Mouse (Mus musculus) heart, embryonic 10.5 days (tissue): ENCODE measurements around the gene Strada. TPM values are rescaled to one million over a fixed set of nuclear protein-coding genes. Genes with fewer than 3 reads are reported as not detected.
A peak's percentile ranks its signal among the peaks of the same experiment; 100 is the strongest.

Experiments used
- DNase-seq: peaks from one replicate; pipeline ENCODE4 v3.0.0-alpha.2; 2017; ENCODE audit warnings: low spot score
- H3K27ac ChIP-seq: fragments of 300-500 bp; sonication (generic); 2 replicates; pipeline ENCODE4 v1.5.1; 2016; ENCODE audit warnings: mild to moderate bottlenecking
- H3K27me3 ChIP-seq: fragments of 300-500 bp; sonication (generic); 2 replicates; pipeline ENCODE4 v1.6.1; 2016; ENCODE audit warnings: mild to moderate bottlenecking; ENCODE audit not compliant: poor library complexity, insufficient read depth, severe bottlenecking
- H3K36me3 ChIP-seq: fragments of 300-500 bp; sonication (generic); 2 replicates; pipeline ENCODE4 v1.6.1; 2016; ENCODE audit warnings: mild to moderate bottlenecking, moderate library complexity
- H3K4me1 ChIP-seq: fragments of 300-500 bp; sonication (generic); 2 replicates; pipeline ENCODE4 v1.6.1; 2016; ENCODE audit warnings: mild to moderate bottlenecking
- H3K4me3 ChIP-seq: fragments of 300-500 bp; sonication (generic); 2 replicates; pipeline ENCODE4 v1.5.1; 2016; ENCODE audit warnings: mild to moderate bottlenecking, moderate library complexity
- H3K9me3 ChIP-seq: fragments of 300-500 bp; sonication (generic); 2 replicates; pipeline ENCODE4 v1.6.1; 2016; ENCODE audit warnings: mild to moderate bottlenecking, moderate library complexity
- WGBS: fragments of 180-500 bp; shearing (Covaris S2); methylation state at CpG from one replicate; pipeline ENCODE4 v1.1.7; 2016; 5-methylcytosine and 5-hydroxymethylcytosine counted together
- polyA plus RNA-seq: library from polyadenylated mRNA; unstranded; fragments of >200 nt; fragmentation: Nextera tagmentation; extraction: Ambion mirVana; gene quantifications from 2 replicates; pipeline ENCODE4 v1.2.1, GENCODE M21; 2016

Gene Strada
- polyA plus RNA-seq, 1 experiment from 2014 or later = 27.4 TPM

DNA sequence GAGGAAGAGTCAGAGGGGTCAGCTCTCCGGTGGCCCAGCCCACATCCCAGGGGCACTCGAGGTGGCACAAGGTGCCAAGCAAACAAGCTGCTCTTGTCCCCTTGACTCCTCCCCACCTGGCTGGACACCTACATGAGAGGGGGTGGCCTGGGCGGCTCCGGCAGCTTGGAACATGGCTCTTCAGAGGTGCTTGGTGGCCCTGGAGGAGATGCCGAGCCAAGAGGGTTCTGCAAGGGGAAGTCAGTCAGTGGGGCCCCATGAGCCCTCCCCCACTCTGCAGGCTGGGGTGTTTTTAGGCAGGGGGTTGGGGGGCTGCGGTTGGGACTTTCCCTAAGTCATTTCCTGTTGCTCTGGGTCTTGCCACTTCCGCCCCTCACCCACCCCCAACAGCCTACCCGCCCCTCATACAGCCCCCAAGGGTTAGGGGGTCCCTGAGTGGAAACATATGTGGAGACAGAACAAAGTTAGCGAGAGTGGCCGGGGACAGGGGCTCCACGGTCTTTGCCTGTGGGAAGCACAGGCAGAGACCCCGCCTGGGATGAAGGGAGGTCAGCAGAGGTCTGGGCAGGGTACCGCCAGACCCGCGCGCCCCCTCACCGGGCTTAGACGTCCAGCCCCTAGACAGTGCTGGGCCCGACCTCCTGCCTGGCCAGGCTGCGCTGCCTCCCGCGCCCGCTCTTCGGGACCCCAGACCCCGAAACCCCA lies 42.6 kb downstream of the Strada start:
- peak; percentile 82 for DNase-seq
- Histone ChIP-seq H3K4me3 (peak overlapping the region; percentile 90), H3K36me3 (peaks cover 59% of the 10 kb centered on the region), H3K27me3 (no peaks in the 10 kb centered on the region), H3K27ac (peak overlapping the region; percentile 97), H3K4me1 (peaks cover 45% of the 10 kb centered on the region), H3K9me3 (no peaks in the 10 kb centered on the region)
- under 1% methylated on average over 25 of the region's 25 CpGs for WGBS

DNA sequence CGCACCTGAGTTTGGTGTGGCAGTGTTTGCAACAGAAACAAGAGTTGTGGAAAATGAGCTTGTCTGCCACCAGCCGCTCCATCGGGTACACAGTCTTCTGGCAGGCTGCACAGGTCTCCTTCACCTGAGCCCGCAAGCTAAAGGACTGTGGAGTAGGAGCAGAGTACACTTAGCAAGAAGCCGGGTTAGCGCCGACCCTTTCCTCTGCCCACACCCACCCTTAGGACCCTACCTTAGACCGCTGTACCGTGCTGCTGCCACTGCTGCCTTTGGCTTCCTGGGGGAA lies 43.1 kb downstream of the Strada start:
- H3K27me3 ChIP-seq = no peaks in the 10 kb centered on the region
- peak overlapping the region; percentile 97 for H3K27ac ChIP-seq
- peak overlapping the region; percentile 90 for H3K4me3 ChIP-seq
- H3K36me3 ChIP-seq = peaks cover 59% of the 10 kb centered on the region
- peaks cover 44% of the 10 kb centered on the region for H3K4me1 ChIP-seq
- H3K9me3 ChIP-seq = no peaks in the 10 kb centered on the region
- no peak for DNase-seq
- WGBS = 33% methylated on average over 9 of the region's 9 CpGs

DNA sequence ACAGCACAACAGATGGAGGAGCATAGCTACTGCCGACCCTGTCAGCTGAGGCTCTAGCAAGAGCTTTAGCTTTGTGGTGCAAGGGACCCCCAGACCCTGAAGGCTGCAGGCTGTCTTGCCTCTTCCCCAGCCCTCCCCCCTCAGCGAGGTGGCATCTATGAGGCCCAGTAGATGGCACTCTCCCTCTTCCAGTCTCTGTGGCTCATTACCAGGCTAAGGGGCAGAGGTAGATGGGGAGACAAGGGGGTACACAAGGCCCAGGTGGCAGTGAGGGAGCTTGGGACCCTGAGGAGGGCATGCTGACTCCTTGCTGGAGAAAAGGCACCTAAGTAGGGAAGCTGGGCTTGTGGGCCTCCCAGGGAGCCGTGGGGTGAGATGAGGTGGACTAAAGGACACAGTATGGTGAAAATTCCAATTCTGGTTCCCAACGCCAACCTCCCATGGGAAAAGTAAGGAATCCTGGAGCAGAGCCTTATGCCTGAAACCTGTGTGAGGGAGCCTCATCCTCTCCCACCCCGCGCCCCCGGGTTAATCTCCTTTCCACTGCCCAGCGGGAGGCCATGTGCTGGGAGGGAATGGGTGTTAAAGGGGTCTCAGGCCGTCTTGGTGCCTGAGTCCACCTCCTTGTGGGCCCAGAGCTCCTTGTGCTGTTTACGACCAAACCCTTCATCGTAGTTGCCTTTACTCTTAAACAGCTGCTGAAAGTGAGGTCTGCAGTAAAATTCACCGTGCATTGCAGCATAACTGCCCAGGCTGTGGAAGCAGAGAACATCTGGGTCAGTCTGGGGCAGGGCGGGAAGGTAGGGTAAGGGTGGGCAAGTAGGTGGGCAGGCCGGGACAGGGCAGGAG lies 43.7 kb downstream of the Strada start:
- H3K9me3 ChIP-seq = no peaks in the 10 kb centered on the region
- H3K4me3 ChIP-seq = peak overlapping the region; percentile 90
- H3K27me3 ChIP-seq = no peaks in the 10 kb centered on the region
- WGBS = 55% methylated on average over 14 of the region's 14 CpGs
- peaks cover 39% of the 10 kb centered on the region for H3K4me1 ChIP-seq
- H3K36me3 ChIP-seq = peaks cover 58% of the 10 kb centered on the region
- no peak for DNase-seq
- peak overlapping the region; percentile 97 for H3K27ac ChIP-seq

DNA sequence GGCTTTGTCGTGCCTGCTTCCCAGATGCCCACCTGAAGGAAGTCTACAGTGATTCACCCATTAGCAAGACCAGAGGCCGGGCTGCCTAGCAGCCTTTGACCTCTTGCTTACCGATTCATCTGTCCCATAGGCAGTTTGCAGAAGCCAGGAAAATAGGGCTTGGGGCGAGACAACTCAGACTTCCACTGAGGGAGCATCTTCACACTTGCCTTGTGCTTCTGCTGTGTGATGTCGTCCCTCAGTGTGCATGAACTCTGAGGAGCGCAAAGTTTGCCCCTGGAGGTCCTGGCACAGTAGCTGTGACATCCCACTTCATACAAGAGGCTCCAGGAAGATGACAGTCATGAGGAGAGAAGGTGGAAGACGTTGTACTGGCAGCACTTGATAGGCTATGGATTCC lies 44.8 kb downstream of the Strada start:
- Histone ChIP-seq H3K27ac (no peak overlapping the region), H3K4me3 (no peak overlapping the region), H3K4me1 (peaks cover 38% of the 10 kb centered on the region), H3K27me3 (no peaks in the 10 kb centered on the region), H3K9me3 (no peaks in the 10 kb centered on the region), H3K36me3 (peaks cover 68% of the 10 kb centered on the region)
- no peak for DNase-seq
- 86% methylated on average over 7 of the region's 7 CpGs for WGBS

DNA sequence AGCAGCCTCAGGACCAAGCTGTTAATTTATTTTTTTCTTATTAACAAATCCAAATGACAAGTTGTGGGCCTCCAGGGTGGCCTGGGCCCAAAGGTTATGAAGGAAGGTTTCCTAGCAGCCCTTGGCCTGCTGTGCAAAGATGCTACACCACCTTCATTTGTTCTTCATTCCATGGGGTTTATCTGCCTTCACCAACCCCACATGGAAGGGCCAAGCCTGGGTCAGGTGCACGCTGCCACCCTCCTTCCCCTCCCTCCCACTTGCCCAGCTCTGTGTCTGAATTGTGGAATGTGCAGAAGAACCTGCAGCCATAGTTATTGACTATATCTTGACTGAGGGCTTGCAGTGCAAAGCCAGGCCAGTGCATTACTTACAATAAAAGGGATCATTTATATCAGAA lies 45.7 kb downstream of the Strada start:
- H3K9me3 ChIP-seq = no peaks in the 10 kb centered on the region
- WGBS = 77% methylated on average over 1 of the region's 1 CpGs
- H3K36me3 ChIP-seq = peaks cover 77% of the 10 kb centered on the region
- no peaks in the 10 kb centered on the region for H3K27me3 ChIP-seq
- no peak overlapping the region for H3K27ac ChIP-seq
- peaks cover 32% of the 10 kb centered on the region for H3K4me1 ChIP-seq
- DNase-seq = no peak
- H3K4me3 ChIP-seq = no peak overlapping the region

DNA sequence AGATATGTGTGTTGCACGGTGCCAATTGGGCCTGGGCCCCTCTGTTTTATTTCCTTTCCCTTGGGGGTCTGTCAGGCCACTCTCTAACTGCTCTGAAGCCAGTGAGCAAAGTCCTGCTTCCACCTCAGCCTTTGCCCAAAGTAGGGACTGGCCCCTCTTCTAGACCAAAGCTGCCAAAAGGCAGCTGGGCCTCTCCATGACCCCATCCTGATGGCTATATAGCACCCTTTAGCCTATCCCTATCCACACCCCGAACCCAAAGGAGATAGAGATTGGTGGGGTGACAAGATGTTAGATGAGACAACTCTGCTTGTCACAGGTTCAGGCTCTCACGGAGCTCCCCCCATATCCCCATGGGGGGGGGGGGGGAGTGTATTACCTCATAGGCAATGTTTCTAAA lies 46.2 kb downstream of the Strada start:
- Histone ChIP-seq H3K27ac (no peak overlapping the region), H3K36me3 (peaks cover 82% of the 10 kb centered on the region), H3K4me1 (peaks cover 27% of the 10 kb centered on the region), H3K27me3 (no peaks in the 10 kb centered on the region), H3K4me3 (no peak overlapping the region), H3K9me3 (no peaks in the 10 kb centered on the region)
- DNase-seq = no peak
- WGBS = 67% methylated on average over 3 of the region's 3 CpGs

DNA sequence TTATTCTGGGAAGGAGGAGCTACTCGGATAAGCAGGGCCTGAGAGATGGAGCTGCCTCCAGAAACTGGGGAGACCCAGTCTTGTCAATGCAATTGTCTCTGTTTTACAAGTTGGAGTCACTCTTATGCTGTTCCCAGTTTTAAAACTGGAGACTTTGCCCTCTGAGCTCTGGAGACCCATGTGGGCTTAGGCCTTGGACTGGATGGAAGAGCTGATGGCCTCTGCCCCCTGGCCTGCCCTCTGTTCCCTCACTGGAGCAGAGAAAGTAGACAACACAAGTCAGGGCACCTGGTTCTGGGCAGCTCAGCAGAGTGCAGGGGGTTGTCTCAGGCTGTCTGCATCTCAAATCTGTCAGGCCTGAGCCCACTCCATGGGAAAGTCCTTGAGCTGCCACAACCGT lies 47.2 kb downstream of the Strada start:
- WGBS = 68% methylated on average over 2 of the region's 2 CpGs

DNA sequence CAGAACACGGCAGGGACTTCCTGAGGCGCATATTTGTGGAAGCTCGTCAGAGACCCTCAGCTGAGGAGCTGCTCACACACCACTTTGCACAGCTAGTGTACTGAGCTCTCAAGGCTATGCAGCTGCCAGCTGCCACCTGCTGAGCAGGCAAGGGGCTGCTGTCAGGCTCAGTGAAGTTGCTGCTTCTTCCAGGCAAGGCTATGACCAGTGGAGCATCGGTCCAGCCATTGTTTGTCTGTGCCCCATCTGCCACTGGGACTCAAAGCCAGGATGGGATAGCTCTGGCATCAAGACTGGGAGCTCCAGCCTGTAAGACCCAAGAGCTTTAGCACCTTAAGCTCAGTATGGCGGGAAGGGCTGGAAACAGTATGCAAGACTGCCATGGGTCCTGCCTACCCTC lies 47.9 kb downstream of the Strada start:
- Histone ChIP-seq H3K4me3 (no peak overlapping the region), H3K36me3 (peaks cover 98% of the 10 kb centered on the region), H3K4me1 (peaks cover 17% of the 10 kb centered on the region), H3K27ac (no peak overlapping the region), H3K9me3 (no peaks in the 10 kb centered on the region), H3K27me3 (no peaks in the 10 kb centered on the region)
- DNase-seq = no peak
- 74% methylated on average over 5 of the region's 5 CpGs for WGBS

More for the DNA sequence above, 47.2 kb downstream of the Strada start:
- Histone ChIP-seq H3K27ac (no peak overlapping the region), H3K4me1 (peaks cover 23% of the 10 kb centered on the region), H3K4me3 (no peak overlapping the region), H3K9me3 (no peaks in the 10 kb centered on the region), H3K36me3 (peaks cover 92% of the 10 kb centered on the region), H3K27me3 (no peaks in the 10 kb centered on the region)
- DNase-seq = no peak

DNA sequence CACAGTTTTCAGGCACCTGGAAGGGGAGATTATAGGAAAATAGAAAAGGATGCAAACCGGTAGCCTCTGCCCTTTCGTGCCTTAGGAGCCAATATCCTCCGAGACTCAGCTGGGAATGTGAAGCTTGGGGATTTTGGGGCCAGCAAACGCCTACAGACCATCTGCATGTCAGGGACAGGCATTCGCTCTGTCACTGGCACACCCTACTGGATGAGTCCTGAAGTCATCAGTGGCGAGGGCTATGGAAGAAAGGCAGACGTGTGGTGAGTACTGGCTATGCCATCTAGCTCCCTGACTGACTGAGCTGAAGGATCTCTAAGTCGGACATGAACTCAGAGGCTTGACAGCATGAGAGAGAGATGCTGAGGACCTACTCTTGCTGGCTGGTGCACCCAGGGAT lies 49.8 kb downstream of the Strada start:
- Histone ChIP-seq H3K4me1 (no peaks in the 10 kb centered on the region), H3K9me3 (no peaks in the 10 kb centered on the region), H3K27ac (no peak overlapping the region), H3K36me3 (peaks cover 99% of the 10 kb centered on the region), H3K27me3 (no peaks in the 10 kb centered on the region), H3K4me3 (no peak overlapping the region)
- no peak for DNase-seq
- WGBS = 75% methylated on average over 8 of the region's 8 CpGs

DNA sequence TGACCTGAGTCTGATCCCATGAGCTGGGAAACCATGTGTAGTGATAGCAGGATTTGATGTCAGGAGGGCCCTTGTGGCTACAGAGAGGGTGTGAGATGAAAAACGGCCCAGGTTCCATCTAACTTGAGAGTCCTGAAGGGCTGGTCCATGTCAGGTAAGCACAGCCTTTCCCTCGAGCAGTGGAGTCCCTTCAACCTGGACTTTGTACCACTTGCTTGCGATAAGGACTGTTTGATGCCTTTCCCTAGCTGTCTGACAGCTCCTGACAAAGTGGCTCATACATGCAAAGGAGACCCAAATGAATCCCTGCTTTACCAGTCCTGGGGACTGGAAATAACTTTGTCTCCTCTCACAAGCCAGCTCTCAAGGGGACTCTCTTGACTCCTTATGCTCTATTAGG lies 50.7 kb downstream of the Strada start:
- no peak overlapping the region for H3K4me3 ChIP-seq
- 81% methylated on average over 3 of the region's 3 CpGs for WGBS
- H3K36me3 ChIP-seq = peaks cover 97% of the 10 kb centered on the region
- H3K9me3 ChIP-seq = no peaks in the 10 kb centered on the region
- H3K27me3 ChIP-seq = no peaks in the 10 kb centered on the region
- H3K4me1 ChIP-seq = no peaks in the 10 kb centered on the region
- no peak overlapping the region for H3K27ac ChIP-seq
- no peak for DNase-seq

DNA sequence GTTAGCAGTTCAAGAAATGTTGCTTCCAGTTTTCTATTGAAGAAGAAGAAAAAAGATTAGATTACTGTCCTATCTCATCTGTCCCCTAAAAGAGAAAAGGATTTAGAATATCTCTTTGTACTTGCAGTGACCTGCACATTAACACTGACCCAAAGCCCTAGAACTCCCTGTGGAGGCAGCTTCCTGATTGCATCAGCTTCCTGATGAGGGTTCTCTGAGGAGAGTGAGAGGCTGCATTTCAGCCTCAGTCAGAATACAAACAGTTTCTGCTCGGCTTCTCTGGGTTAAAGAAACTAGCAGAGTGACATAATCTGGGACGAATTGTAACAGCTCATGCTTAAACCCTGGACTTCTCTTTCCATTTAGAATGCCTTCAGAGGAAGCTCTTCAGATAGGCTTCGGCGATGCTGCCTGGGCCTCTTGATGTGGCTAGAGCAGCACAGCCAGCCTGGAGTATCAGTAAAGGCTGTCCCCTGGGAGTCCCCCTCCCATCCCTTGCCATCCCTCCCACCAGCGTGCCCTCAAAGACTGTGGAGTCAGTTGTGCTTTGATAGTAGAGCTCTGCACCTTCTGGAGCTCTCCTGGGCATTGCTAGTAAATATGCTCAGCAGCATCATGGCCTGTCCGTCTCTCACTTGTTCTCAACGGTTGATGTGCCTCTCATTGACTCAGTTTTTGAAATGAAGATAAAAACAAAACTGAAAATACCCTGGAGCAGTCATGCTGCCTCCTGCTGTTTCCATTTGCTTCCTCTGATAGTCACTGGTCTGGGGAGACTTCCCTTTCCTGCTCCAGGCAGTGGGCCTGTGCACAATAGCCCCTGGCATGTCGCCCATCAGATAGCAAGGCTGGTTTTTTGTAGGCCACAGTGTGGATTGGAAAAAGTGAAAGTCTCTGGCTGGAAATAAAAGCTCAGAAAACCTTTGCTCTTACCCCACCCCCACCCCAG lies 67.1 kb downstream of the Strada start:
- Histone ChIP-seq H3K36me3 (peaks cover 24% of the 10 kb centered on the region), H3K4me3 (no peak overlapping the region), H3K9me3 (no peaks in the 10 kb centered on the region), H3K27ac (peak overlapping the region; percentile 80), H3K27me3 (no peaks in the 10 kb centered on the region), H3K4me1 (peaks cover 13% of the 10 kb centered on the region)
- DNase-seq = peak; percentile 89
- 19% methylated on average over 8 of the region's 8 CpGs for WGBS

DNA sequence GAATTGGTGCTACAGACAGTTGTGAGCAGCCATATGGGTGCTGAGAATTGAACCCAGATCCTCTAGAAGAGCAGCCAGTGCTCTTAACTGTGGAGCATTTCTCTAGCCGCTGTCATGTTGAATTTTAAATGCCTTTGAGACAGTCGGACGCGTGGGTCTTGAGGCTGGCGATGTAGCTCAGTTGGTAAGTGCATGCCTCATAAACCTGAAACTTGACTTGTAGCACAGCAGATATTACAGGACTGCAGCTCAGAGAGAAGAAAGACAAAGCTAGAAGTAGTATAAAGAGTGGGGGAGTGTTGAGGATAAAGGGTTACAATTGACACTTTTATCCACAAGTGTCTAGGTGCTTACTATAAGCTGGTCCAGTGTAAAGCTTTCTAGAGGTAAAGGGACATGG lies 69.5 kb downstream of the Strada start:
- Histone ChIP-seq H3K36me3 (peaks cover 34% of the 10 kb centered on the region), H3K27ac (no peak overlapping the region), H3K9me3 (no peaks in the 10 kb centered on the region), H3K4me1 (peaks cover 13% of the 10 kb centered on the region), H3K27me3 (no peaks in the 10 kb centered on the region), H3K4me3 (no peak overlapping the region)
- no peak for DNase-seq
- 91% methylated on average over 5 of the region's 5 CpGs for WGBS

DNA sequence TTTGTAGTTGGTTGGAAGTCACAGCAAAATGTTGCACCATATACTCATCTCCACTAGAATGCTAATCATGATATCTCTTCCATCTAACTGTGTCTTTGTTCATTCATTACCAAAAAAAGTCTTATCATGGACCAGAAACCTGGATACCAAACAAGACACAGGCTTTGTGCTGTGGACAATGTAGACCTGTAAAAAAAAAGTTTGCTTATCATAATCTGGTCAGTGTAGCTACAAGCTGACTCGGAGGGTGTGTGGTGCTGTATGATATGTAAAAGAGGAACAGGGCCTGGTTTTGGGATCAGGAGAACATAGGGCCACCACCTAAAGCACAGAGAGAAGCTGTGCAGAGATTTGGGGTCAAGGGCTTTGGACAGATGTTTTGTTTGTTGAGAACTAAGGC lies 72.5 kb downstream of the Strada start:
- Histone ChIP-seq H3K27me3 (no peaks in the 10 kb centered on the region), H3K36me3 (peaks cover 37% of the 10 kb centered on the region), H3K27ac (no peak overlapping the region), H3K9me3 (no peaks in the 10 kb centered on the region), H3K4me3 (no peak overlapping the region), H3K4me1 (peaks cover 3% of the 10 kb centered on the region)
- no peak for DNase-seq
- 67% methylated on average over 1 of the region's 1 CpGs for WGBS
